Comparison of ENCODE assay signal across 11 mouse cellular contexts in genomic region chr5:45292833-45293546, GRCm38 (mm10).
DNase-seq lines count a peak whose midpoint lies in the region; ATAC-seq and TF ChIP-seq lines count a peak whose summit lies in the region.
"Had no signal": no experiment of that assay in that cellular context is flagged by ENCODE, and none has a peak within 500 bp of the region (broad histone marks: within the 10 kb centered on the region; RNA-seq: fewer than 3 reads in every experiment).

No protein-coding gene starts in this region.

- no peak for ATAC-seq in heart, embryonic 16.5 days (replicated peaks; ENCODE audit: extremely low read depth, insufficient read depth, low FRiP score)
- ATAC-seq in lung, postnatal 0 days: no peak
- ATAC-seq in hindbrain, embryonic 16.5 days: no peak

- TF ChIP-seq CTCF in lung, postnatal 0 days (IDR thresholded peaks at IDR 0.05): no peak

- H3K9me3 ChIP-seq in heart, embryonic 16.5 days (replicated peaks; ENCODE audit: control insufficient read depth, low read length): no peaks in the 10 kb centered on the region
- no peaks in the 10 kb centered on the region for H3K9me3 ChIP-seq in lung, postnatal 0 days (ENCODE audit: low read length)
- H3K9me3 ChIP-seq in hindbrain, embryonic 16.5 days (ENCODE audit: control insufficient read depth, low read length): no peaks in the 10 kb centered on the region
- H3K9me3 ChIP-seq: limb, embryonic 13.5 days; megakaryocyte, embryonic 14.5 days had no signal

- DNase-seq in heart, adult 18-20 months: no peak
- DNase-seq in lung, postnatal 0 days (ENCODE audit: low spot score): peak; percentile 26
- no peak for DNase-seq in lung, postnatal 25 days (ENCODE audit: low spot score)
- peak; percentile 56 for DNase-seq in MEL-GATA-1-ER (ENCODE audit: extremely low read depth, low read depth)
- DNase-seq in kidney, postnatal 10 days: peak; percentile 41
- DNase-seq in cerebellum, postnatal 4 days (ENCODE audit: low spot score in 2 of 2): no peak
- DNase-seq: right cerebral cortex, postnatal 14 days had no signal

- peak overlapping the region; percentile 36; the same call in 1 of the 2 replicates for H3K27ac ChIP-seq in heart, embryonic 16.5 days (ENCODE audit: low read length)
- H3K27ac ChIP-seq in lung, postnatal 0 days (ENCODE audit: low read length): peak overlapping the region; percentile 32
- H3K27ac ChIP-seq in hindbrain, embryonic 16.5 days (ENCODE audit: low read depth, low read length): no peak overlapping the region
- H3K27ac ChIP-seq: limb, embryonic 13.5 days had no signal

- WGBS in heart, embryonic 16.5 days: 62% methylated on average over 9 of the region's 9 CpGs
- WGBS in lung, postnatal 0 days: 66% methylated on average over 9 of the region's 9 CpGs
- 70% methylated on average over 9 of the region's 9 CpGs for WGBS in hindbrain, embryonic 16.5 days

- no peak for TF ChIP-seq EP300 in lung, postnatal 0 days (IDR thresholded peaks at IDR 0.05)

- no peak overlapping the region for H3K4me3 ChIP-seq in heart, embryonic 16.5 days (ENCODE audit: low read length)
- H3K4me3 ChIP-seq in lung, postnatal 0 days (ENCODE audit: low read depth, low read length): no peak overlapping the region
- no peak overlapping the region for H3K4me3 ChIP-seq in hindbrain, embryonic 16.5 days (ENCODE audit: low read length)
- H3K4me3 ChIP-seq: limb, embryonic 13.5 days had no signal

- no peaks in the 10 kb centered on the region for H3K36me3 ChIP-seq in heart, embryonic 16.5 days (ENCODE audit: control insufficient read depth, insufficient read depth)
- no peaks in the 10 kb centered on the region for H3K36me3 ChIP-seq in lung, postnatal 0 days (ENCODE audit: insufficient read depth, low read length)
- no peaks in the 10 kb centered on the region for H3K36me3 ChIP-seq in hindbrain, embryonic 16.5 days (ENCODE audit: control insufficient read depth, insufficient read depth, low read length)
- H3K36me3 ChIP-seq: limb, embryonic 13.5 days had no signal

- H3K4me1 ChIP-seq in heart, embryonic 16.5 days (ENCODE audit: control insufficient read depth, insufficient read depth, low read length): no peaks in the 10 kb centered on the region
- H3K4me1 ChIP-seq in lung, postnatal 0 days (ENCODE audit: insufficient read depth, low read depth, low read length): no peaks in the 10 kb centered on the region
- no peaks in the 10 kb centered on the region for H3K4me1 ChIP-seq in hindbrain, embryonic 16.5 days (ENCODE audit: control insufficient read depth, insufficient read depth, low read depth, low read length)
- H3K4me1 ChIP-seq: limb, embryonic 13.5 days had no signal

- H3K4me2 ChIP-seq in heart, embryonic 16.5 days (ENCODE audit: low read depth, low read length): no peak overlapping the region
- H3K4me2 ChIP-seq in lung, postnatal 0 days (replicated peaks; ENCODE audit: low read depth, low read length): no peak overlapping the region
- H3K4me2 ChIP-seq in hindbrain, embryonic 16.5 days (ENCODE audit: low read length): no peak overlapping the region
- H3K4me2 ChIP-seq: limb, embryonic 13.5 days had no signal

- H3K27me3 ChIP-seq in heart, embryonic 16.5 days (ENCODE audit: control insufficient read depth, insufficient read depth, low read length): no peaks in the 10 kb centered on the region
- no peaks in the 10 kb centered on the region for H3K27me3 ChIP-seq in lung, postnatal 0 days (replicated peaks; ENCODE audit: insufficient read depth, low read length)
- H3K27me3 ChIP-seq in hindbrain, embryonic 16.5 days (replicated peaks; ENCODE audit: control insufficient read depth, insufficient read depth, low read length): no peaks in the 10 kb centered on the region
- H3K27me3 ChIP-seq: limb, embryonic 13.5 days; megakaryocyte, embryonic 14.5 days had no signal

- no peak overlapping the region for H3K9ac ChIP-seq in heart, embryonic 16.5 days (ENCODE audit: low read length)
- H3K9ac ChIP-seq in lung, postnatal 0 days (replicated peaks; ENCODE audit: low read depth): no peak overlapping the region
- H3K9ac ChIP-seq in hindbrain, embryonic 16.5 days (ENCODE audit: low read depth, low read length): no peak overlapping the region
- H3K9ac ChIP-seq: limb, embryonic 13.5 days had no signal

Comparison
In these comparisons a context has a peak if more than half of its experiments do, and no peak if none do; other contexts are left out.
1. DNase-seq: peak in lung, postnatal 0 days (single experiment), MEL-GATA-1-ER (single experiment) and kidney, postnatal 10 days (single experiment); none in heart, adult 18-20 months (0 of 2), lung, postnatal 25 days (single experiment) and cerebellum, postnatal 4 days (0 of 2).